Mouse (Mus musculus): ENCODE measurements around the gene Defb29. TPM values are rescaled to one million over a fixed set of nuclear protein-coding genes. Genes with fewer than 3 reads are reported as not detected.
A peak's percentile ranks its signal among the peaks of the same experiment; 100 is the strongest.

Defb29 gene
- polyA plus RNA-seq, 1 experiment from 2014 or later: not detected

DNA sequence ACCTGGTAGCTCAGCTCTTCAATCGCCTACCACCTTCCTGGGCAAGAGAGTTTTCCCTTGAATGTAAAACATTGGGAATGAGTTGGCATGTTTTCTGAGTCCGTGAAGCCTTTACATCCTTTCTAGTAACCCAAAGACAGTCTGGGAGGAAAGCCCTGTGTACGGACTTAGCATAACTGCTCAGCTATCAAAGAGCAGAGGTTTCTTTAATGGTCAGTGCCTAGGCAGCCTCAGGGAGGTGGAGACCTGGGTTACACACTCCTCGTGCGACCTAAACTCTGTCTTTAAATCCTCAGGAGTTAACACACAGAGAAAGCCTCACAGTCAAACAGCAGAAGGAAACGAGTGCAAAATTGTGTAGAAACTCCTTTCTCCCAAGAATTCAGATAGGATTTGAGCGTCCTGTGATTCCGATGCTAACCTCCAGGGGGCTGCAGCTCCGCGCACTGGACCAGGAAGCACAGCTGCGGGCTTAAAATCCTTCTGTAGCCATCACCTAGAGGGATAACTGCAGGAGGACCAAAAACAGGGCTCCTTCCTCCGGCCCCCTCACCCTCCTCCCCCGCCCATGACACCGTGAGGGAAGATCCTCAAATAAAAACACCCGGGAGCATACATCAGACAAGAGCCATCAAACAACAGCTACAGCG is 14.0 kb upstream of the Defb29 start:
- ATAC-seq (ENCODE audit: borderline replicate concordance, extremely low read depth, low FRiP score, low TSS enrichment): no peak
- no peak overlapping the region for H3K4me3 ChIP-seq
- no peaks in the 10 kb centered on the region for H3K27me3 ChIP-seq
- H3K9ac ChIP-seq: no peak overlapping the region
- no peak overlapping the region for H3K27ac ChIP-seq
- peak overlapping the region; percentile 34 for H3K4me2 ChIP-seq
- H3K36me3 ChIP-seq: no peaks in the 10 kb centered on the region
- H3K4me1 ChIP-seq: 0 out of 2 replicates have a peak, but pooled peaks cover 3% of the 10 kb centered on the region
- H3K9me3 ChIP-seq: no peaks in the 10 kb centered on the region
- WGBS: 10% methylated on average over 16 of the region's 16 CpGs

DNA sequence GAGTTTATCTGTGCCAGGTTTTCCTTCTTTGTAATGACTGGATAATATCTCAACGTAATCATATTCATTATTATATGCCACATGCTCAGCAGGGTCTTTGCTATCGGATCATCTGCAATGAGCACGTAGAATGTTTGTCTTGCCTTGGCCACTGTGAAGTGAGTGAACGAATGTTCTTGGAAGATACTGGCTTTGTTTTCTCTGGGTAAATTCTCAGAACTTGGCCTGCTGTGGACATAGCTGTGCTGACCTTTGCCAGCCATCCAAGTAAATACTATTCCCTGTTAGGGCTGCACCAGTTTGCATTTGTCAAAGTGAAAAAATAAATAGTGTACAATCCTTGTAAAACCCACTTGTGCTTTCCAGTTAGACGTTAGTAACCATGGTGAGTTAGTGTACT is 8.2 kb upstream of the Defb29 start:
- Histone ChIP-seq H3K4me2 (no peak overlapping the region), H3K9ac (no peak overlapping the region), H3K4me1 (no peaks in the 10 kb centered on the region), H3K9me3 (no peaks in the 10 kb centered on the region), H3K27me3 (no peaks in the 10 kb centered on the region), H3K4me3 (no peak overlapping the region), H3K36me3 (no peaks in the 10 kb centered on the region), H3K27ac (no peak overlapping the region)
- ATAC-seq (ENCODE audit: borderline replicate concordance, extremely low read depth, low FRiP score, low TSS enrichment): no peak
- 52% methylated on average over 5 of the region's 5 CpGs for WGBS

DNA sequence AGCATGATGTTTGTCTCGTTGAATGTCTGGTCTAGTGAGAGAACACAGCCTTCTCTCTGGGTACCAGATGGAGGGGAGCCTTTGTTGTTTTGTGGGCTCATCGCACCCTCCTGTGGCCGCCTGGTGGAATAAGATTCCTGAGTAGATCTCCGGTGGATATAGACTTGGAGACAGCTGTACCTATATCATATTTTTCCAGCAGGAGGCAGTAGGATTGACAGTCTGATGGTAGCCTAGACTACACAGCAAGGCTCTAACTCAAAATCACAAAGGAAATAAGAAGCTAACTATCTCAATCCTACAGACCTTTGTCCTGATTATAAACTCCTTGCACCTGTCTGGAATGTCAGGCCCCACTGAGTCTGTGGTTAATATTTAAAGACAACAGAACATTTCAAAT is 4.8 kb upstream of the Defb29 start:
- no peaks in the 10 kb centered on the region for H3K36me3 ChIP-seq
- H3K27me3 ChIP-seq: no peaks in the 10 kb centered on the region
- ATAC-seq (ENCODE audit: borderline replicate concordance, extremely low read depth, low FRiP score, low TSS enrichment): no peak
- 15% methylated on average over 4 of the region's 4 CpGs for WGBS
- no peak overlapping the region for H3K4me2 ChIP-seq
- H3K4me1 ChIP-seq: no peaks in the 10 kb centered on the region
- no peak overlapping the region for H3K4me3 ChIP-seq
- H3K27ac ChIP-seq: no peak overlapping the region
- no peak overlapping the region for H3K9ac ChIP-seq
- no peaks in the 10 kb centered on the region for H3K9me3 ChIP-seq

- H3K4me3 ChIP-seq: no peak overlapping the region
- H3K4me2 ChIP-seq: no peak overlapping the region
- no peak for ATAC-seq (ENCODE audit: borderline replicate concordance, extremely low read depth, low FRiP score, low TSS enrichment)
- WGBS: 57% methylated on average over 4 of the region's 4 CpGs
- H3K27ac ChIP-seq: no peak overlapping the region
- H3K4me1 ChIP-seq: no peaks in the 10 kb centered on the region
- no peaks in the 10 kb centered on the region for H3K36me3 ChIP-seq
- no peaks in the 10 kb centered on the region for H3K27me3 ChIP-seq
- no peak overlapping the region for H3K9ac ChIP-seq
- no peaks in the 10 kb centered on the region for H3K9me3 ChIP-seq
Observed at GRCm38 (mm10) chr2:152543478-152543877, 3.6 kb upstream of the Defb29 start.

- Histone ChIP-seq H3K4me1 (no peaks in the 10 kb centered on the region), H3K27ac (no peak overlapping the region), H3K9ac (no peak overlapping the region), H3K27me3 (no peaks in the 10 kb centered on the region), H3K4me2 (no peak overlapping the region), H3K36me3 (no peaks in the 10 kb centered on the region), H3K9me3 (no peaks in the 10 kb centered on the region), H3K4me3 (no peak overlapping the region)
- 70% methylated on average over 2 of the region's 2 CpGs for WGBS
- ATAC-seq (ENCODE audit: borderline replicate concordance, extremely low read depth, low FRiP score, low TSS enrichment): no peak
Observed at GRCm38 (mm10) chr2:152542897-152543296, 3.0 kb upstream of the Defb29 start.

DNA sequence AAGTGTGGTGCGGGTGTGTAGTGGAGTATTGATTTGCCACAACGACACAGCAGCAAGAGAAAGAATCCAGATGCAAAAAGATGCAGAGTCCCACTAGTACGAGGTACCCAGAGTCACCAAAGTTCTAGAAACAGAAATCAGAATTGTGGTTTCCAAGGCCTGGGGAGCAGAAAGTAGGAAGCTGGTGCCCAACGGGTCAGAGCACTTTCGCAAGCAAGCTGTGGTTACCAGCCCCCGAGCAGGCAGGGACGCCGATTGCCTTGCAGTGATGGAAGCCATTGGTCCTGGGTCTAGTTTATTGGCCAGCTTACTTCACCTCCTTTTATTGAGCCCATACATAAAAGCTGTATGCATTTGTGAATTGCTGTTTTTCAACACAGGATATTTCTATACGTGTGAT is 2.1 kb upstream of the Defb29 start:
- 79% methylated on average over 9 of the region's 9 CpGs for WGBS
- Histone ChIP-seq H3K27me3 (no peaks in the 10 kb centered on the region), H3K4me1 (no peaks in the 10 kb centered on the region), H3K4me3 (no peak overlapping the region), H3K9ac (no peak overlapping the region), H3K9me3 (no peaks in the 10 kb centered on the region), H3K4me2 (no peak overlapping the region), H3K27ac (no peak overlapping the region), H3K36me3 (no peaks in the 10 kb centered on the region)
- ATAC-seq (ENCODE audit: borderline replicate concordance, extremely low read depth, low FRiP score, low TSS enrichment): no peak

DNA sequence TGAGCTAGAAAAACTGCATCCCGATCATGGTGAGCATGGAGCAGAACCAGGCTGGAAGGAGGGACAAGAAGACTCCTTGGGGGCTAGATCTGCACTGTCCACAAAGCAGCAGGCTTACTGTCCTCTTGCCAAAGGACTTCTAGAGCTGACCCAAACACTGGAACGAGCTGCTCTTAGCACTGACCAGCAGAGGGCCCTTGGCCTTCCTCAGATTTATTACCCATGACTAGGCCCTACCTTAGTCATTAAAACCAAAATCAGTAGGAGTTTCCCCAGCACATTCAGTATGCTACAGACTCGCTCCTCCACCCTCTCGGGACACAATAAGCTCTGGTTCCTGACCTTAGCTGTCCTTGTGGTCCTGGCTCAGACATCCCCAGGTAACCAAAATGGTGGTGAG is 21.9 kb downstream of the Defb29 start, which contains the start of gene Defb28:
TSS of gene Defb28 (plus strand) at position 275 of the 400 bp plus-strand sequence.
- Histone ChIP-seq H3K4me2 (no peak within 1 kb of the TSS), H3K4me3 (no peak within 1 kb of the TSS), H3K9ac (no peak within 1 kb of the TSS), H3K9me3 (no peaks in the 10 kb centered on the region), H3K36me3 (no peaks in the 10 kb centered on the region), H3K27ac (no peak within 1 kb of the TSS), H3K27me3 (no peaks in the 10 kb centered on the region), H3K4me1 (no peaks in the 10 kb centered on the region)
- 74% methylated on average over 4 of the region's 4 CpGs for WGBS
- no peak for ATAC-seq (ENCODE audit: borderline replicate concordance, extremely low read depth, low FRiP score, low TSS enrichment)

- Histone ChIP-seq H3K4me1 (no peaks in the 10 kb centered on the region), H3K27me3 (no peaks in the 10 kb centered on the region), H3K9ac (no peak overlapping the region), H3K4me3 (no peak overlapping the region), H3K9me3 (no peaks in the 10 kb centered on the region), H3K4me2 (no peak overlapping the region), H3K27ac (no peak overlapping the region), H3K36me3 (no peaks in the 10 kb centered on the region)
- no peak for ATAC-seq (ENCODE audit: borderline replicate concordance, extremely low read depth, low FRiP score, low TSS enrichment)
- WGBS: 42% methylated on average over 4 of the region's 4 CpGs
Observed at GRCm38 (mm10) chr2:152516084-152516483, 23.8 kb downstream of the Defb29 start.

DNA sequence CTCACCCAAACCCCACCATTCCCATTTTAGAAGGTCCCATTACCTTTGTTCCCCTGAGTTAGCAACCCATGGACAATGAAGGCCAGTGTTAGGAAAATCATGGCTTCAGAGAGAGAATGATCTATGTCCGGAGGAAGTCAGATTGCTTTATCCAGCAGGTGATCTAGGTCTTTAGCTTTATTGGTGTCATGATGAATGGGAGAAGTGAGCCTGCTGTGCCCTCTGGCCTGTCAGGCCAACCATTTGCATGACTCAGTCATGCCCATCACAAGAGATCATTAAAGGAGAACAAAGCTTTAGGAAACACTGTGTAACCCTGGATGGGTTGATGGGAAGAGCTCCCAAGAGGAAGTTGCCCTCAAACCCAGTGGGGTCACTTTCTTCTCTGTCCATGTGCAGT is 28.3 kb downstream of the Defb29 start, which contains the start of gene Defb26:
TSS of gene Defb26 (minus strand) at position 101 of the 400 bp plus-strand sequence.
- Histone ChIP-seq H3K9me3 (no peaks in the 10 kb centered on the region), H3K27me3 (no peaks in the 10 kb centered on the region), H3K9ac (no peak within 1 kb of the TSS), H3K4me1 (no peaks in the 10 kb centered on the region), H3K27ac (no peak within 1 kb of the TSS), H3K4me3 (no peak within 1 kb of the TSS), H3K4me2 (no peak within 1 kb of the TSS), H3K36me3 (no peaks in the 10 kb centered on the region)
- WGBS: 93% methylated on average over 1 of the region's 1 CpGs
- no peak for ATAC-seq (ENCODE audit: borderline replicate concordance, extremely low read depth, low FRiP score, low TSS enrichment)

DNA sequence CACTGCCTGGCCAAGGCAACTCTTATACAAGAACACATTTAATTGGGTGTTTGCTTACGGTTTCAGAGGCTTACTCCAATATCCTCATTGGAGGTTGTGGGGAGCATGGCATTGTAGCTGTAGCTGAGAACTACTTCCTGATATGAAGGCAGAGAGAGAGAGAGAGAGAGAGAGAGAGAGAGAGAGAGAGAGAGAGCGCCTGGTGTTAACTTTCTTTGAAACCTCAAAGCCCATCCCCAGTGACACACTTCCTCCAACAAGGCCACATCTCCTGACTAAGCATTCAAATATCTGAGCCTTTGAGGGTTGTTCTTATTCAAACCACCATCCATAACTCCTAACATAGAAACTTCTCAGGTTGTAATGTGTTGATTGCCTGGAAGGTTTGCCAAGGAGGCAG is 35.9 kb downstream of the Defb29 start:
- Histone ChIP-seq H3K4me3 (no peak overlapping the region), H3K27me3 (no peaks in the 10 kb centered on the region)
- 68% methylated on average over 2 of the region's 2 CpGs for WGBS

DNA sequence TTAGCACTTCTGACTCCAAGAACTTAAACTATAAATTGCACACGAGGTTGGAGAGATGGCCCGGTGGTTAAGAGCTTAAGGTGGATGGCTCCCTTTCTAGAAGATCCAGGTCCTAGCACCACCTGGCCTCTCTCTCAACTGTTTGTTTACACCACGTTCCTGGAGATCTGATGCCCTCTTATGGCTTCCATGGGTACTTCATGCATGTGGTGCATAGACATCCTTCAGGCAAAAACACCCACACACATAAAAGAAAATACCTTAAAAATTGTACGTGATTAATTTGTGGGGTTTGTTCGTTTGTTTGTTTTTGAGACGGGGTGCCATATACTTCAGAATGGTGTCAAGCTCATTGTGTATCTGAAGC is 39.1 kb downstream of the Defb29 start:
- 73% methylated on average over 6 of the region's 6 CpGs for WGBS
- no peak for ATAC-seq (ENCODE audit: borderline replicate concordance, extremely low read depth, low FRiP score, low TSS enrichment)
- H3K4me2 ChIP-seq: no peak overlapping the region
- no peaks in the 10 kb centered on the region for H3K4me1 ChIP-seq
- H3K36me3 ChIP-seq: no peaks in the 10 kb centered on the region
- H3K27me3 ChIP-seq: no peaks in the 10 kb centered on the region
- H3K4me3 ChIP-seq: no peak overlapping the region
- no peak overlapping the region for H3K9ac ChIP-seq
- H3K9me3 ChIP-seq: no peaks in the 10 kb centered on the region
- H3K27ac ChIP-seq: no peak overlapping the region

More for the DNA sequence above, 35.9 kb downstream of the Defb29 start:
- Histone ChIP-seq H3K9me3 (no peaks in the 10 kb centered on the region), H3K4me1 (no peaks in the 10 kb centered on the region), H3K9ac (no peak overlapping the region), H3K4me2 (no peak overlapping the region), H3K36me3 (no peaks in the 10 kb centered on the region), H3K27ac (no peak overlapping the region)
- no peak for ATAC-seq (ENCODE audit: borderline replicate concordance, extremely low read depth, low FRiP score, low TSS enrichment)

GRCm38 (mm10) chr2:152500204-152500862 is 39.6 kb downstream of the Defb29 start:
- H3K9ac ChIP-seq: no peak overlapping the region
- H3K36me3 ChIP-seq: no peaks in the 10 kb centered on the region
- 47% methylated on average over 7 of the region's 7 CpGs for WGBS
- H3K9me3 ChIP-seq: no peaks in the 10 kb centered on the region
- H3K4me2 ChIP-seq: no peak overlapping the region
- no peaks in the 10 kb centered on the region for H3K27me3 ChIP-seq
- ATAC-seq (ENCODE audit: borderline replicate concordance, extremely low read depth, low FRiP score, low TSS enrichment): no peak
- H3K4me1 ChIP-seq: no peaks in the 10 kb centered on the region
- no peak overlapping the region for H3K27ac ChIP-seq
- no peak overlapping the region for H3K4me3 ChIP-seq
